Mouse (Mus musculus) forebrain, embryonic 14.5 days (tissue): Measurements from ENCODE around the gene Zfp952. TPM values are rescaled to one million over a fixed set of nuclear protein-coding genes. Genes with fewer than 3 reads are reported as not detected.

Experiments used
- ATAC-seq: fragments of 200-750 bp; cut with Nextera tagmentation; 2 replicates; pipeline ENCODE4 v1.8.0; 2017; ENCODE audit warnings: mild to moderate bottlenecking, moderate library complexity
- DNase-seq: peaks from one replicate; pipeline ENCODE4 v3.0.0-alpha.2; 2015; ENCODE audit warnings: low spot score
- H3K27ac ChIP-seq: fragments of 300-500 bp; sonication (generic); 2 replicates; pipeline ENCODE4 v1.5.1; 2014; ENCODE audit warnings: low read depth, mild to moderate bottlenecking, control low read depth, low read length, moderate library complexity
- H3K27me3 ChIP-seq: fragments of 300-500 bp; sonication (generic); replicated peaks from 2 replicates; pipeline ENCODE4 v1.6.1; 2014; ENCODE audit warnings: low read length, control low read depth, mixed read lengths; ENCODE audit not compliant: control insufficient read depth, insufficient read depth
- H3K36me3 ChIP-seq: fragments of 300-500 bp; sonication (generic); 2 replicates; pipeline ENCODE4 v1.6.1; 2014; ENCODE audit warnings: low read length, control low read depth; ENCODE audit not compliant: control insufficient read depth, insufficient read depth
- H3K4me1 ChIP-seq: fragments of 300-500 bp; sonication (generic); 2 replicates; pipeline ENCODE4 v1.6.1; 2014; ENCODE audit warnings: antibody characterized with exemption, low read length, control low read depth; ENCODE audit not compliant: control insufficient read depth, insufficient read depth
- H3K4me2 ChIP-seq: fragments of 300-500 bp; sonication (generic); 2 replicates; pipeline ENCODE4 v1.6.1; 2014; ENCODE audit warnings: mild to moderate bottlenecking, control low read depth, low read length
- H3K4me3 ChIP-seq: fragments of 300-500 bp; sonication (generic); 2 replicates; pipeline ENCODE4 v1.5.1; 2014; ENCODE audit warnings: low read depth, low read length, control low read depth
- H3K9ac ChIP-seq: fragments of 300-500 bp; sonication (generic); 2 replicates; pipeline ENCODE4 v1.6.1; 2014; ENCODE audit warnings: mild to moderate bottlenecking, low read length, control low read depth, moderate library complexity
- H3K9me3 ChIP-seq: fragments of 300-500 bp; sonication (generic); replicated peaks from 2 replicates; pipeline ENCODE4 v1.6.1; 2016; ENCODE audit warnings: low read length, control low read depth, mixed read lengths; ENCODE audit not compliant: control insufficient read depth
- WGBS: fragments of 180-500 bp; shearing (Covaris S2); extraction: QIAGEN DNeasy Blood & Tissue Kit; methylation state at CpG from one replicate; pipeline ENCODE4 v1.1.7; 2014; 5-methylcytosine and 5-hydroxymethylcytosine counted together
- polyA plus RNA-seq: library from polyadenylated mRNA; unstranded; fragments of >200 nt; fragmentation: Nextera tagmentation; extraction: Ambion mirVana; gene quantifications from 2 replicates; pipeline ENCODE4 v1.2.1, GENCODE M21; 2014

Zfp952 gene
- polyA plus RNA-seq: 17.5 and 20.0 TPM in 2 replicates

- peak within 1 kb of the TSS; percentile 82 for H3K9ac ChIP-seq
- H3K4me2 ChIP-seq: peak within 1 kb of the TSS; percentile 77
- peak within 1 kb of the TSS; percentile 76 for H3K4me3 ChIP-seq
- DNase-seq: peak; percentile 97
- H3K27me3 ChIP-seq: no peaks in the 10 kb centered on the region
- peaks cover 9% of the 10 kb centered on the region for H3K36me3 ChIP-seq
- ATAC-seq: peak; percentile 99
- H3K4me1 ChIP-seq: peaks cover 5% of the 10 kb centered on the region
- no peaks in the 10 kb centered on the region for H3K9me3 ChIP-seq
- H3K27ac ChIP-seq: peak within 1 kb of the TSS; percentile 81
- WGBS: under 1% methylated on average over 21 of the region's 21 CpGs
These were observed at the start of gene Zfp952 for GRCm38 (mm10) chr17:32992699-32993474. TSS of gene Zfp952 (plus strand) at chr17:32993129.

GRCm38 (mm10) chr17:32943661-32944060 lies 49.3 kb upstream of the Zfp952 start:
- WGBS: 82% methylated on average over 3 of the region's 3 CpGs
- Histone ChIP-seq H3K4me3 (no peak overlapping the region), H3K27me3 (no peaks in the 10 kb centered on the region), H3K9ac (no peak overlapping the region), H3K9me3 (no peaks in the 10 kb centered on the region), H3K27ac (no peak overlapping the region), H3K4me2 (no peak overlapping the region), H3K36me3 (no peaks in the 10 kb centered on the region), H3K4me1 (0 out of 2 replicates have a peak, but pooled peaks cover 6% of the 10 kb centered on the region)
- ATAC-seq (no peak), DNase-seq (no peak)

GRCm38 (mm10) chr17:32944402-32945035 lies 48.4 kb upstream of the Zfp952 start:
- H3K4me3 ChIP-seq: no peak overlapping the region
- no peaks in the 10 kb centered on the region for H3K36me3 ChIP-seq
- ATAC-seq: no peak
- WGBS: 62% methylated on average over 3 of the region's 3 CpGs
- no peak overlapping the region for H3K27ac ChIP-seq
- H3K4me2 ChIP-seq: no peak overlapping the region
- H3K9me3 ChIP-seq: no peaks in the 10 kb centered on the region
- 0 out of 2 replicates have a peak, but pooled peaks cover 6% of the 10 kb centered on the region for H3K4me1 ChIP-seq
- H3K9ac ChIP-seq: no peak overlapping the region
- no peak for DNase-seq
- H3K27me3 ChIP-seq: no peaks in the 10 kb centered on the region

GRCm38 (mm10) chr17:32946716-32947115 lies 46.2 kb upstream of the Zfp952 start:
- DNase-seq (no peak), ATAC-seq (no peak)
- Histone ChIP-seq H3K4me2 (peak overlapping the region; percentile 62), H3K27me3 (no peaks in the 10 kb centered on the region), H3K36me3 (no peaks in the 10 kb centered on the region), H3K9ac (peak overlapping the region; percentile 52), H3K9me3 (no peaks in the 10 kb centered on the region), H3K4me1 (0 out of 2 replicates have a peak, but pooled peaks cover 6% of the 10 kb centered on the region), H3K4me3 (peak overlapping the region; percentile 41), H3K27ac (no peak overlapping the region)
- 69% methylated on average over 9 of the region's 9 CpGs for WGBS

- Histone ChIP-seq H3K9me3 (no peaks in the 10 kb centered on the region), H3K27me3 (no peaks in the 10 kb centered on the region), H3K36me3 (no peaks in the 10 kb centered on the region), H3K27ac (no peak within 1 kb of the TSS; the same call in 1 of the 2 replicates), H3K9ac (peak within 1 kb of the TSS; percentile 52), H3K4me2 (peak within 1 kb of the TSS; percentile 62), H3K4me1 (0 out of 2 replicates have a peak, but pooled peaks cover 6% of the 10 kb centered on the region), H3K4me3 (peak within 1 kb of the TSS; percentile 41)
- ATAC-seq (peak; percentile 96), DNase-seq (peak; percentile 91)
- WGBS: 36% methylated on average over 12 of the region's 12 CpGs
These were observed 45.6 kb upstream of the Zfp952 start, which contains the start of gene Cyp4f13 for GRCm38 (mm10) chr17:32947215-32947914. TSS of gene Cyp4f13 (minus strand) at chr17:32947402.

- DNase-seq (no peak), ATAC-seq (no peak)
- Histone ChIP-seq H3K36me3 (no peaks in the 10 kb centered on the region), H3K9me3 (no peaks in the 10 kb centered on the region), H3K4me2 (no peak overlapping the region), H3K9ac (no peak overlapping the region), H3K4me1 (0 out of 2 replicates have a peak, but pooled peaks cover 6% of the 10 kb centered on the region), H3K27ac (no peak overlapping the region), H3K4me3 (no peak overlapping the region), H3K27me3 (no peaks in the 10 kb centered on the region)
- 90% methylated on average over 3 of the region's 3 CpGs for WGBS
These were observed 42.8 kb upstream of the Zfp952 start for GRCm38 (mm10) chr17:32950136-32950535.

GRCm38 (mm10) chr17:32951006-32951405 lies 41.9 kb upstream of the Zfp952 start:
- Histone ChIP-seq H3K36me3 (no peaks in the 10 kb centered on the region), H3K4me1 (0 out of 2 replicates have a peak, but pooled peaks cover 6% of the 10 kb centered on the region), H3K27me3 (no peaks in the 10 kb centered on the region), H3K4me2 (no peak overlapping the region), H3K4me3 (no peak overlapping the region), H3K9me3 (no peaks in the 10 kb centered on the region), H3K9ac (no peak overlapping the region), H3K27ac (no peak overlapping the region)
- DNase-seq: no peak
- 83% methylated on average over 11 of the region's 11 CpGs for WGBS
- ATAC-seq: no peak

GRCm38 (mm10) chr17:32951441-32951840 lies 41.5 kb upstream of the Zfp952 start:
- H3K4me3 ChIP-seq: no peak overlapping the region
- H3K27me3 ChIP-seq: no peaks in the 10 kb centered on the region
- no peak overlapping the region for H3K4me2 ChIP-seq
- no peak overlapping the region for H3K9ac ChIP-seq
- no peaks in the 10 kb centered on the region for H3K9me3 ChIP-seq
- 31% methylated on average over 16 of the region's 16 CpGs for WGBS
- H3K4me1 ChIP-seq: 0 out of 2 replicates have a peak, but pooled peaks cover 4% of the 10 kb centered on the region
- no peak overlapping the region for H3K27ac ChIP-seq
- ATAC-seq (no peak), DNase-seq (peak; percentile 69)
- H3K36me3 ChIP-seq: no peaks in the 10 kb centered on the region
